Mouse (Mus musculus) embryonic fibroblast, embryonic 13.5 days (primary cell): ENCODE results near the gene Dusp18.

Experiments
- CTCF ChIP-seq: IDR thresholded peaks from 2 replicates; pipeline ENCODE4 v1.5.1; 2011; ENCODE audit warnings: mild to moderate bottlenecking, control low read depth, low read length, moderate library complexity, borderline replicate concordance; ENCODE audit not compliant: insufficient read depth
- POLR2A ChIP-seq: IDR thresholded peaks from 2 replicates; pipeline ENCODE4 v1.6.1; 2011; ENCODE audit warnings: low read depth, mild to moderate bottlenecking, control low read depth, low read length, moderate library complexity

- no peak for TF ChIP-seq CTCF
- TF ChIP-seq POLR2A = no peak
Measured at GRCm38 (mm10) chr11:3855846-3856245, 39.2 kb upstream of the Dusp18 start.
